Mouse (Mus musculus) forebrain, embryonic 14.5 days (tissue): ENCODE data around the gene Ntf5. TPM values are rescaled to one million over a fixed set of nuclear protein-coding genes. Genes with fewer than 3 reads are reported as not detected.

ENCODE experiments used
- ATAC-seq: fragments of 200-750 bp; cut with Nextera tagmentation; 2 replicates; pipeline ENCODE4 v1.8.0; 2017; ENCODE audit warnings: mild to moderate bottlenecking, moderate library complexity
- DNase-seq: peaks from one replicate; pipeline ENCODE4 v3.0.0-alpha.2; 2015; ENCODE audit warnings: low spot score
- H3K27ac ChIP-seq: fragments of 300-500 bp; sonication (generic); 2 replicates; pipeline ENCODE4 v1.5.1; 2014; ENCODE audit warnings: low read depth, mild to moderate bottlenecking, control low read depth, low read length, moderate library complexity
- H3K27me3 ChIP-seq: fragments of 300-500 bp; sonication (generic); replicated peaks from 2 replicates; pipeline ENCODE4 v1.6.1; 2014; ENCODE audit warnings: low read length, control low read depth, mixed read lengths; ENCODE audit not compliant: control insufficient read depth, insufficient read depth
- H3K36me3 ChIP-seq: fragments of 300-500 bp; sonication (generic); 2 replicates; pipeline ENCODE4 v1.6.1; 2014; ENCODE audit warnings: low read length, control low read depth; ENCODE audit not compliant: control insufficient read depth, insufficient read depth
- H3K4me1 ChIP-seq: fragments of 300-500 bp; sonication (generic); 2 replicates; pipeline ENCODE4 v1.6.1; 2014; ENCODE audit warnings: antibody characterized with exemption, low read length, control low read depth; ENCODE audit not compliant: control insufficient read depth, insufficient read depth
- H3K4me2 ChIP-seq: fragments of 300-500 bp; sonication (generic); 2 replicates; pipeline ENCODE4 v1.6.1; 2014; ENCODE audit warnings: mild to moderate bottlenecking, control low read depth, low read length
- H3K4me3 ChIP-seq: fragments of 300-500 bp; sonication (generic); 2 replicates; pipeline ENCODE4 v1.5.1; 2014; ENCODE audit warnings: low read depth, low read length, control low read depth
- H3K9ac ChIP-seq: fragments of 300-500 bp; sonication (generic); 2 replicates; pipeline ENCODE4 v1.6.1; 2014; ENCODE audit warnings: mild to moderate bottlenecking, low read length, control low read depth, moderate library complexity
- H3K9me3 ChIP-seq: fragments of 300-500 bp; sonication (generic); replicated peaks from 2 replicates; pipeline ENCODE4 v1.6.1; 2016; ENCODE audit warnings: low read length, control low read depth, mixed read lengths; ENCODE audit not compliant: control insufficient read depth
- WGBS: fragments of 180-500 bp; shearing (Covaris S2); extraction: QIAGEN DNeasy Blood & Tissue Kit; methylation state at CpG from one replicate; pipeline ENCODE4 v1.1.7; 2014; 5-methylcytosine and 5-hydroxymethylcytosine counted together
- polyA plus RNA-seq: library from polyadenylated mRNA; unstranded; fragments of >200 nt; fragmentation: Nextera tagmentation; extraction: Ambion mirVana; gene quantifications from 2 replicates; pipeline ENCODE4 v1.2.1, GENCODE M21; 2014

Ntf5 gene
- polyA plus RNA-seq, result 0.22 TPM in 1 of 2 replicates, not detected in the other

DNA sequence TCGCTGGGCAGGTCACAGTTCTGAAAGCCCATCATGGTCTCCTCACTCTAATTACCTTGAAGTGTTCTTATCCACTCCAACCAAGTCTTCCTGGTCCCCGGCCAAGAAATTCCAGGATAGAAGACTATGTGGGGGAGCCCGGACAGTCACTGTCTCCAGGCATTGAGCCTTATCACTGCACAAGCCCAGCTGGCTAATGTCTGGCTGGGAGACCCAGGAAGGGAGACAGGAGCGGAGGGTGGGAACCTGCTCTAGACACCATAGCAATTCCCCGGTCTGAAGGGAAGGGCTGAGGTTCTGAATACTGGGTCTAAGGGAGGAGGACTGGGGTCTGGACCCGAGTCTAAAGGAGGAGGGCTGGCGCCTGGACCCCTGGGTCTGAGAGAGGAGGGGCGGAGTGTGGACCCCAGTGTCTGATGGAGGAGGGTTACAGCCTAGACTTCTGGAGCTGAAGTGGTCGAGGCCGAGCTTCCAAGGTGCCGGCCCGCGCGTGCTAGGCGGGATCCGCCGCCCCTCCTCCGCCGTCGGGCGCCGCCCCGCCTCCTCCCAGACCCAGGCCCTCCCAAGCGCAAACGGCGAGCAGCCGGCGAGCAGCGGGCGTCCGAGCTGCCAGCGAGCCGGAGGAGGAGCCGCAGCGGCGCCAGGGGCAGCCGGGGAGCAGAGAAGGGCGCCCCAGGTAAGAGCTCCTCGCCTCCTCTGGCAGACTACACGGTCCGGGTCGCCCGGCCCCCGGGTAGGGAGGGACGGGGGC is at the start of gene Ntf5:
Ntf5 (plus strand) TSS at position 583 of the 751 bp plus-strand sequence.
- Histone ChIP-seq H3K36me3 (no peaks in the 10 kb centered on the region), H3K9ac (peak within 1 kb of the TSS; percentile 64), H3K4me3 (peak within 1 kb of the TSS; percentile 45), H3K27ac (no peak within 1 kb of the TSS), H3K9me3 (no peaks in the 10 kb centered on the region), H3K4me1 (no peaks in the 10 kb centered on the region), H3K4me2 (peak within 1 kb of the TSS; percentile 85), H3K27me3 (peaks cover 90% of the 10 kb centered on the region)
- WGBS, result 3% methylated on average over 36 of the region's 45 CpGs
- peak; percentile 33 for DNase-seq
- peak; percentile 63 for ATAC-seq

DNA sequence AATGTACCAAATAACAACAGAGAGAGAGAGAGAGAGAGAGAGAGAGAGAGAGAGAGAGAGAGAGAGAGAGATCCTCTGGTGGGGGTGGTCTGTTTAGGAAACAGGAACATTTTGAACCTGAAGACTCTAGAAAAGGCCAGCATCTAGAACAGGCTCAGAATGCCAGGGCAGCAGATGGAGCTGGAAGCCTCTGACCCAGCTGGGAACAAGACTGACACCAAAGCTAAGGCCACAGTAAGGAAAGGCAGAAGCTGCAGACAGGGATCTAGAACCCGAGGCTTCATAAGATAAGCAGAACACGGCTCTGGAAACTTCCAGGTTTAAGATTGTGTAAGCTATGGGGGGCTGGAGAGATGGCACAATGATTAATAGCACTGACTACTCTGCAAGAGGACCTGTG is 49.5 kb upstream of the Ntf5 start:
- 91% methylated on average over 2 of the region's 2 CpGs for WGBS
- ATAC-seq, result no peak
- H3K27ac ChIP-seq, result no peak overlapping the region
- no peak overlapping the region for H3K9ac ChIP-seq
- H3K36me3 ChIP-seq, result 0 out of 2 replicates have a peak, but pooled peaks cover 4% of the 10 kb centered on the region
- no peaks in the 10 kb centered on the region for H3K9me3 ChIP-seq
- H3K4me1 ChIP-seq, result peaks cover 24% of the 10 kb centered on the region
- no peak overlapping the region for H3K4me3 ChIP-seq
- H3K4me2 ChIP-seq, result no peak overlapping the region
- no peak for DNase-seq
- H3K27me3 ChIP-seq, result no peaks in the 10 kb centered on the region

DNA sequence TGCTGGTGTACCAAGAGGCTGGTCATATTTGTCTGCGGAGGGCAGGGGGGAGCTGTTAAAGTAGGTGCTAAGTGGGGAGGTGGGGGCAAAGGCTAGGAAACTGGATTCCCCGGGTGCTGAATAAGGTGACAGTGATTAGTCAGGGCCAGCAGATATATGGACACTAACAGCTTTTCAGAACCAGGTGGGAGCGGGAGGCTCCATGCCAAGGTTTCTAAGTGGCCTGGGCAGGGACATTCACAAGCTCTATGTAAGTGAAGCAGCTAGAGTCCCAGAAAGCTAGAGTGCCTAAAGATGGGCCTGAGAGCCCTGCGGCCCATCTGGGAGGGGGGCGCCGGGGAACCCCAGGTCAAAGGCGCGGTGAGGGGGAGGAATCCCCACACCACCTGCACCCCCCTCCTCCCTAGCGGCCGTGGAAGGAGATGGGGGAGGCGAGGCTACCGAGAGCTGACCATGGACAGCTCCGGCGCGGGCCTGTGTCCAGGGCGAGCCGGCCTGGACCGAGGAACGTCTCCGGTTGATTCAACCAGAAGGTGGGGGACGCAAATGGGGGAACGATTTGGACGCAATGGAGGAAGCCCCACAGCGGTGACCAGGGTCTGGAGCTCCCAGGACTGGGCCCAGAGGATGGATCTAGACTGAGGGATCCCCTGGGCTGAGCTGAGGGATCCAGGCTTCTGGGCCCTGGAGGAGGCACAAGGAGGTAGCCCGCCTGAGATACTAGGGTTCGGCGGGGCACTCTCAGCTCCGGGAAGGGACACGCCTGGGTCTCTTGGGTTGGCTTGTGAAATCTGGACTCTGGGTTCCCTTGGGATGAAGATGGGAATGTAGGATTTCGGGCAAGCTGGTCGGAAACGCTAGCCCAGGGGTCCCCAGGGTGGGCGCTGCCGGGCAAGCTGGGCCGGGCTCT is 47.5 kb upstream of the Ntf5 start:
- H3K4me1 ChIP-seq, result peaks cover 35% of the 10 kb centered on the region

DNA sequence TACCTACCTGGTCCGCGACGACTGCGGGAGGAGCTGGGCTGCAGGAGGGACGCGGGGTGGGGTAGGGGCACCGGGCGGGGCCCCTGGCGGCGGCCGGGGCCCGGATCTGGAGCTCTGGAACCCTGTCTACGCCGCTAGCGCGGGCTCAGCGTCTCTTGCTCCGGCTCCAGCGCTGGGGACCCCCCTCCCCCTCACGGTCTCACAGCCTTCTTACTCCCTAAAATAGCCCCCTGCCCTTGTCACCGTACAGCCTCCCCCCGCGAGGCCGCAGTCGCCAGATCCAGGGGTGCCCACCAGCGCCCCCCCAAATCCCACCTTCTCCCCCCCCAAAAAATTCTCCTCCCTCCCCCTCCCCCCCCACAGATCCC is 46.9 kb upstream of the Ntf5 start, which contains the start of gene Ppfia3:
Ppfia3 (minus strand) TSS at position 368 of the 368 bp plus-strand sequence.
- peak within 1 kb of the TSS; percentile 83 for H3K4me3 ChIP-seq
- H3K27me3 ChIP-seq, result peaks cover 6% of the 10 kb centered on the region; the same call in 1 of the 2 replicates
- ATAC-seq, result peak; percentile 60
- DNase-seq, result no peak
- H3K4me2 ChIP-seq, result peak within 1 kb of the TSS; percentile 89
- 0 out of 2 replicates have a peak, but pooled peaks cover 1% of the 10 kb centered on the region for H3K36me3 ChIP-seq
- H3K9me3 ChIP-seq, result no peaks in the 10 kb centered on the region
- peak within 1 kb of the TSS; percentile 72 for H3K27ac ChIP-seq
- peak within 1 kb of the TSS; percentile 83 for H3K9ac ChIP-seq
- H3K4me1 ChIP-seq, result peaks cover 34% of the 10 kb centered on the region
- 2% methylated on average over 25 of the region's 26 CpGs for WGBS

More for the DNA sequence above, 47.5 kb upstream of the Ntf5 start:
- no peaks in the 10 kb centered on the region for H3K36me3 ChIP-seq
- peak overlapping the region; percentile 83 for H3K4me3 ChIP-seq
- H3K9ac ChIP-seq, result peak overlapping the region; percentile 83
- DNase-seq (peak; percentile 23), ATAC-seq (no peak)
- H3K27ac ChIP-seq, result peak overlapping the region; percentile 68; the same call in 1 of the 2 replicates
- WGBS, result 4% methylated on average over 29 of the region's 35 CpGs
- peaks cover 6% of the 10 kb centered on the region; the same call in 1 of the 2 replicates for H3K27me3 ChIP-seq
- H3K4me2 ChIP-seq, result peak overlapping the region; percentile 89
- no peaks in the 10 kb centered on the region for H3K9me3 ChIP-seq

DNA sequence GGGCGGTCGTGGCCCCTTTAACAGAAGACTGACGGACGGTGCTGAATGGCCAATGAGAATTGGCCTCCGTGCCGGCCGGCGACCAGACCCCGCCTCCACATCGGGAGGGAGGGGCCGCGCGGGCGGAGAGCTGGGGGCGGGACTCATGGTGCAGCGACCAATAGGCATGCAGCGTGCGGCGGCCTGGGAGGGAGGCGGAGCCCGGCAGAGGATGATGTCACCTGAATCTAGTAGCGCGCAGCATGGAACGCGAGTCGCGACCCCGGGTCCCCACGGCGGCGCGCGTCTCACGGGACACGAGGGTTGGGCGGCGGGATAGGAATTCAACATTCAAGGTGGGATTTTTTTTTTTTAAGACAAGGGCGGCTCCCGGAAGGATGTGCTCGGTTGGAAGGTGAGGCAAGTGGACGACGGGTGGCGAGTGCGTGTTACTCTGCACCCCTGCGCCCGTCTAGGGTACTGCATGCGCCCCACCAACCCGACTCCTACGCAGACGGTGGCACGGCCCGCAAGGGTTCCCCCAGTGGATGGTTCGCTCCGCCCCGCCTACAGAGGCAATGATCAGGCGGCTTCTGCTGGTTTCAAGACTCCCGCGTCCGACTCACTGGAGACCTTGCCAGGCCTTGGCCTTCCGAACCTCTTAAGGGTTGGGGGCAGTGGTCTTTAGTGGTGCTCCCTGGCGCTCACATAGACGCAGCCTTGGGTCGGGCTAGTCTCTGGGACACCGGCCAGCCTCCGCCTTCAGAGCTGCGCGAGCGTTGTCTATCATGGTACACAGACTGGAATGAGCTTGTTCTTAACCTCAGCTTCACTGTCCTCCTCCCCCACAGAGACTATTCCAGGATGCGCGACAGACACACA is 46.2 kb upstream of the Ntf5 start:
- Histone ChIP-seq H3K4me3 (peak overlapping the region; percentile 83), H3K9ac (peak overlapping the region; percentile 83), H3K36me3 (peaks cover 7% of the 10 kb centered on the region), H3K4me2 (peak overlapping the region; percentile 89), H3K27ac (peak overlapping the region; percentile 72), H3K9me3 (no peaks in the 10 kb centered on the region), H3K27me3 (peaks cover 6% of the 10 kb centered on the region; the same call in 1 of the 2 replicates), H3K4me1 (peaks cover 28% of the 10 kb centered on the region)
- under 1% methylated on average over 67 of the region's 70 CpGs for WGBS
- DNase-seq, result peak; percentile 97
- peak; percentile 89 for ATAC-seq

DNA sequence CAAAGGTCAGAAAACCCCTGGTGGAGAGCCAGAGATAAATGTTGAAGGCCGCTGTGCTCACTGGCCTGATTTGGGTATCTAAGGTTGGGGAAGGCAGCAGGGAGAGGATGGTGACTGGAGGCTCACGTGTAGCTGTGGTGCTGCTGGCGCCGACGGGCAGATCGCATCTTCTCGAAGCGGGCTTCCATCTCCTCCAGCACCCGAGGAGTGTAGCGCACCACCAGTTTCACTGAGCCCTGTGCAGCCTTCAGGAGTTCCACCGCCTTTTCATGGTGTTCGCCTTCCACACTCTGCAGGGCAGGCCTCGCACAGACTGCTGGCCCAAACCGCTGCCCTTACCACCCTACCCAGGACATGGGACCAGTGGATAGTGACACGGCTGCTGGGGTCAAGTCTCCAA is 45.3 kb upstream of the Ntf5 start:
- DNase-seq (no peak), ATAC-seq (no peak)
- H3K9ac ChIP-seq, result peak overlapping the region; percentile 68; the same call in 1 of the 2 replicates
- 79% methylated on average over 15 of the region's 15 CpGs for WGBS
- H3K27me3 ChIP-seq, result peaks cover 6% of the 10 kb centered on the region; the same call in 1 of the 2 replicates
- no peak overlapping the region; the same call in 1 of the 2 replicates for H3K4me3 ChIP-seq
- peak overlapping the region; percentile 89 for H3K4me2 ChIP-seq
- H3K4me1 ChIP-seq, result peaks cover 28% of the 10 kb centered on the region
- no peaks in the 10 kb centered on the region for H3K9me3 ChIP-seq
- no peak overlapping the region for H3K27ac ChIP-seq
- peaks cover 16% of the 10 kb centered on the region for H3K36me3 ChIP-seq

DNA sequence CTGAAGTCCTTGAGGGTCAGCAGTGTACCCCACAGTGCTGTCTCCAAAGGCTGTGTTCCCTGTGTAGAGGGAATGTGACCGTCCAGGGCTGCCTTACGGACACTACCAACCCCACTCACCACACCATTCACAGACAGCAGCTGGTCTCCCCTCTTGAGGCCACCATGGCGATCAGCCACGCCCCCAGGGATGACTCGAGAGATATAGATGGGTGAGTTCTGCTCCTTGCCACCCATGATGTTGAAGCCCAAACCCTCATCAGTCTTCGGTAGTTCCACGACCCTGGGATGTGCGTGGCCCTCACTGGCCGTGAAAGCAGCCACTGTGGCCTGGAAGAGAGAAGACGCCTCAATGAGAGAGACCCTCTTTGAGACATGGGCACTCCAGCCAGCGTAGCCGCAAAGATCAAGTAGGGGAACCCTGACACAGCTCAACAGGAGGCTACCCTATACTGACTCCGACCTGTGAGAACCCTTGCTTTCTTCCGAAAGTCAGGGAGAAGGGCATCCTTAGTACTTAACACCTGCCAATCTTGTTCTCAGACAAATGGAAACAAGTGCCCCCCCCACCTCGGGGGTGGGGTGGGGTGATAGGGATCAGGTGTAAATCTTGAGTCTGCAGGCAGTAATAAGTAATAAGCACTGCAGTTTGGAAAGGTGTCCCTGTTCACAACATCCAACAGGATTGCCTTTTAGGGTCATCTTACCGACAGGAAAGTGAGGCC is 44.3 kb upstream of the Ntf5 start:
- Histone ChIP-seq H3K9ac (no peak overlapping the region), H3K4me3 (no peak overlapping the region), H3K27ac (no peak overlapping the region), H3K4me1 (peaks cover 28% of the 10 kb centered on the region), H3K27me3 (peaks cover 6% of the 10 kb centered on the region; the same call in 1 of the 2 replicates), H3K4me2 (no peak overlapping the region), H3K9me3 (no peaks in the 10 kb centered on the region), H3K36me3 (peaks cover 26% of the 10 kb centered on the region)
- WGBS, result 75% methylated on average over 16 of the region's 16 CpGs
- DNase-seq (no peak), ATAC-seq (no peak)
